Mouse (Mus musculus): ENCODE results near the gene Pcca. TPM values are rescaled to one million over a fixed set of nuclear protein-coding genes. Genes with fewer than 3 reads are reported as not detected.

Gene Pcca
- total RNA-seq (2021) = 10 to 100 TPM; 63.2 to 64.4 TPM
- long read RNA-seq, experiment 1, transcript Pcca-201 (24 exons, 2,592 nt) = major isoform, 23 of 35 reads
- long read RNA-seq, experiment 1, partial matches to known transcripts = 4 of 35 reads
- long read RNA-seq, experiment 1, other reads (novel, unspliced or antisense) = 6 of 35 reads
- long read RNA-seq, experiment 2, transcript Pcca-201 (24 exons, 2,592 nt) = major isoform, 46 of 65 reads
- long read RNA-seq, experiment 2, partial matches to known transcripts = 6 of 65 reads
- long read RNA-seq, experiment 2, other reads (novel, unspliced or antisense) = 13 of 65 reads

GRCm38 (mm10) chr14:122534017-122534924, at the start of gene Pcca:
Gene Pcca, plus strand, starts transcription at chr14:122534324.
- peak; percentile 80 to 91 for DNase-seq (ENCODE audit: low spot score in 2 of 2)

DNA sequence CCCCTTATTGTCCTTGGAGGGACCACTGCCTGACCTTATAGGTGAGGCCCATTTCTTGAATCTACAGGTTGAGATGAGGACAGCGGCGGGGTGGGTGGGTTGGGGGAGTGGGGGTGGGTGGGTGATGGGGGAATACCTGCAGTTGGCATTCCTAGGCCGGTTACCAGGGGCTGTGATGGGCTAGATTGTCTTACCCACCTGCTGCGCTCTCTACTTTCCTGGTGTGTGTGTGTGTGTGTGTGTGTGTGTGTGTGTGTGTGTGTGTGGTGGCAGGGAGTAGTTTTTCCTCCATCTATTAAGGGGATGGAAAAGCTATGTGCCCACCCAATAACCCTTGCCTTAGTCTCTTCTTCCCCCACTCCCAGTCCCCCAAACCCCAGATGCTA, 49.7 kb upstream of the Pcca start:
- DNase-seq (ENCODE audit: low spot score in 2 of 2) = no peak

DNA sequence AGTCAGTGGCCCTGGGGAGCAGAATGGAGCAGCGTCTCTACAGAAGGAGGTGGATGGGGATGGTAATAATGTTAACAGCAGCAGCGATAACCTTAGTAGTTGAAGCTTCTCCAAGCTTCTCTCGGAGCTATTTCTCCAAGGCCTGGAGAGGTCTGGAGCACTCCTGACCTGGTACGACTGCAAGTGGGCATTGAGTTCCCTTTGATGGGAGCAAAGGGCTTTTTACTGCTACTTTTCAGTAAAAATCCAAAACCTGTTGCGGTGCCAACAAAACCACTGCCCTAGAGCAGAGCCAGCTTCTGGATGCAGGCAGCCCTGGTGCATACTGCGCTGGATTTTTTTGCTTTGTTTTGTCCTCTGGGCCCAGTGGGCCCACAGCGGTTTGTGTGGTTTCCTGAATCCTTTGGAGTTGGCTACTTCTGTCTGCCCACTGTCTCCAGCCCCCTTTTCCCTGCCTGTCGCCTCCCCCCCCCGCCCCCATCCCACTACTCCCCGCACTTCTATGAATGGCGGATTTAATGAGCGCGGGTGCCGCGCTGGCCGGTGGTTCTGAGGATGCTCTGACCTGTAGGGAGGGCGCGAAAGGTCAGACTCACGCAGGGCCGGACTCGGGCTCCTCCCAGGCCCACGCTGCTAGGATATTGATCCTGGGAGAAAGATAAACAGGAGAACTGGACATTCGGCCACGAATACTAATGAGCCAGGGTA, 49.1 kb upstream of the Pcca start:
- no peak for DNase-seq (ENCODE audit: low spot score in 2 of 2)

DNA sequence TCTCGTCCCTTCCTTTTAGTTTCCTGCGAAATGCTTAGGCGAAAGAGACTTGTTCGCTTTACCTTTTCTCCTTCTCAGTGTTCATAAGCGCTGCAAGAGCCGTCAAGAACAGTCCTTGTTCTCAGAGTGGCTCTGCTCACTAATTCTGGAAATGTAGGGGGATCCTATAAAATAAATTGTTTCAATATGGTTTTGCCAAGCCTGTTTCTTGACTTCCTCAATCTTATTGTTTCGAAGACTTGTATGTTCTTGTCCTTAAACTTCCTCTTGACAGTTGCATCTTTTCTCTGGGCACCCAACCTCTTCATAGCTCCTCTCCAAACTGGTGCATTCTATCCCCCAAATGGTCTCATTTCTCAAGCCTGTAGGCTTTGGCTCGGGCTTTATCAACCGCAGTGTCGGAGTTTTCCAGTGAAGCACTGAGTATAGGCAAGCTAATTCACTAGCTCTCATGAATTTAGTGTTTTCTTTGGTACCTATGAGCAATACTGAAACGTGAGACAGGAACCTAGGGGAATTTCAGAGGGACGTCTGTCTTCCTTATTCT, 48.4 kb upstream of the Pcca start:
- no peak for DNase-seq (ENCODE audit: low spot score in 2 of 2)

DNA sequence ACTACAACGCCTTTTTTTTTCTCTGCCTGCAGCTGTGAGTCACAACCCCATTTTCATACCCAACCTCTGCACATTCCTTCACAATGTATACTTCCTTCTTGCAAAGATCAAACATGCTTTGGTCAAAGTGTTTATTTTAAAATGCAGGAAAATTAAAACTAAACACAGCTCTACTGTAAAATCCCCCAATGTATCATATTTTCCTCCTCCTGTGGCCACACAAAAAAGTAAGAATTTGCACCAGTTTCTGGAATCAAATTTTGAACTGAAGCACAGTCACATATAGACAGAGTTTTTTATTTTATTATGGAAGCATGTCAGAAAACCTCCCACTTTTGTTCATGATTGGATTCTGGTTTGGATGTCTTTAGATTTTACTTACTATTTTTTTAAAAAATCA, 47.5 kb upstream of the Pcca start:
- DNase-seq (ENCODE audit: low spot score in 2 of 2) = no peak

GRCm38 (mm10) chr14:122487366-122487765, 46.8 kb upstream of the Pcca start:
- DNase-seq (ENCODE audit: low spot score in 2 of 2) = no peak

DNA sequence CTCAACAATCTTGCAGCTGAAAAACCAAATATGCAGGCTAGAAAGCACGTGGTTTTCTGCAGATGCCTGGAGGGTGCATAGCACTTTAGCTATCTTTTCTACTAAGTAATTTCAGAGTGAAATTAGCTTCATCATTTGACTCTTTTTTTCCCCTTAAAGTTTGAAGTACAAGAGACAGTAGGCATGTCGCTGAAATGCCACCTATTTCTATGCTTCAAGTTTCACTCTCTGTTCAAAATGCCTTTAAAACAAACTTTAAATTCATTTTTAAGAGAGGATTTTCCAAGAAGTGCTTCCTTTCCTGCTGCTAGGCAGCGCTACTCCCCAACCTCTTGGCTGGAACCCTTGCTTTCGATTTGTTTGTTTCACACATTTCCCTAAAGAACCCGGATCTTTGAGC, 45.1 kb upstream of the Pcca start:
- no peak for DNase-seq (ENCODE audit: low spot score in 2 of 2)

DNA sequence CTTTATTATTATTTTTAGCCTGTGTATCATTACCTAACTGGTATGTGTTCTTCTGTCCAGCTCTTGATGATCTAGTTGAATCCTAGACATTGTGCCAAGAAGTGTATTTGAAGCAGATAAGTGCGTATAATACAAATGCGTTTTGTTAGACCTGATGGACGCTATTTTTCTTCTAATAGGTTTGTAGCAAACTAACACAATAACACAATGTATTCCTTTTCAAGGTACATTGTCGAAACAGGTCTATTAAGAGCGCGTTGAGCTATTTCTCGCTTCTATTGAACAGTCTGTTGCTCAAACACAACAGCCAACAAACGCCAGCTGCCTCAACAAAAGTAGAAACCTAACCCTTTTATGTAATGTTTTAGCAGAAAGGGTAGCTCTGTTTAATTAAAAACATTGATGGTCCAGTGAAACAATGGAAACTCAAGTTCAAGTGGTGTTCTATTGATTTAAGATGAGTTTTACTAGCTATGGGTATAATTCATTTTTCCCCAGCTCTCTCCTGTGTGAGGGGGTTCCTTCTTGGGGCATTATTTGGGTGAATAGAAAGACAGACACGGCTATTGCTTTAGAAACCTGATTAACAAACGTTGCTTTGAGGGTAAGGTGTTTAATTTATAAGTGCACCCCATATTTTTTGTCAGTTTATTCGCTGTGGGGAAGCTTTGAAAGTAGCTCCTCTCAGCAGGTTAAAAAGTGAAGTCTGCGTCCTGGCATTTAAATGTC, 44.3 kb upstream of the Pcca start:
- no peak for DNase-seq (ENCODE audit: low spot score in 2 of 2)

GRCm38 (mm10) chr14:122490441-122491328, 43.4 kb upstream of the Pcca start, which contains the start of gene Gm10837:
Gene Gm10837, plus strand, starts transcription at chr14:122490586.
- no peak for DNase-seq (ENCODE audit: low spot score in 2 of 2)

DNA sequence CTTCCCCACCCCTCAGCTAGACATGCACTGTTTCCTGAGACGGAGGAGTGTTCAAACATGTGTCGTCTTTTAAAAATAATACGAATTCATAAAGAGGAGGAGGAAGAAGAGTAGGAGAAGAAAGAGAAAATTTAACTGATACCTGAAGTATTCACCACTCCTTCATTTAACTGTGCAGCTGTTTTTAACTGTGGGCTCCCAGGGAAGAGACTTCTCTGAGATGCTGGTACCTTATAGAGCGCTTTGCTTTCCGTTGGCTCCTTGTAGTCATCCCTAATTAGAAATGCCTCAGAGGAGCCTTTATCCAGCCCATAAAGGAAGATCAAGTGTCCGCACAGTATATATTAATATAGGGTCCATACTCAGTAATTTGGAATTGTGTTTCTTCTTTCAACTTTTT, 42.6 kb upstream of the Pcca start:
- no peak for DNase-seq (ENCODE audit: low spot score in 2 of 2)

- DNase-seq (ENCODE audit: low spot score in 2 of 2) = no peak
Measured at GRCm38 (mm10) chr14:122492015-122492414, 42.1 kb upstream of the Pcca start.

DNA sequence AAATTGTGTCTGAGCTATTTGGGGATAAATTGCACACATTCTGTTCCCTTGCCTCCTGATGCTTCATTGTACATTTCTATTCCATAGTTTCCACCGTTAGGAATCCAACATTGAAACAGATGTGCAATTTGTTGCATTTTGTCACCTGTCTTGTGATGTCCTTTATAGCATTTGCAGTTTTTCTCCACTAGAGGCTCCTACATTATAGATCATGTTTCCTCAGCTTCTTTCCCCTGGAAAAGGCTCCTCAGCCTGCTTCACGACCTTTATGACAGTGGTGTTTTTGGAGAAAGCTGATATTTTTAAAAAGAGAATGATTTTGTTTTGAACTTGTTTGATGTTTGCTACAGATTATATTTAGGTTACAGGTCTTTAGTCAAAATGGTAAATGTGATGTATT, 25.1 kb upstream of the Pcca start:
- DNase-seq (ENCODE audit: low spot score in 2 of 2) = no peak

DNA sequence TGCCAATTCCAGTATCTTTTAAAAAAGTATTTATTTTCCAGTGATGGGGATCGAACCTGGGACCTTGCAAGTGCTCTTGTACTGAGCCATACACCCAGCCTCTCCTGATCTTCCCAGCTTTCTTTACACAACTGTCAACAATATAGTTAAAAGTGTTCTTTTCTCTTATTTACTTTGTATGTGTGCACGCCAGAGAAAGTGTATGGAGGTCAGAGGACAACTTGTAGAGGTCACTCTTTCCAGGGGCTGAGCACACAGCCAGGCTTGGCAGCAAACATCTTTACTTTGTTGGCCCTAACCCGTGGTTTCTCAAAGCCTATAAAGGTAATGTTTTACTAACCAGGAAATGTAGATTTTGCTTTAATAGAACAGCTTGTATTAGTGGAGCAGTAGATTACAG, 22.6 kb upstream of the Pcca start:
- no peak for DNase-seq (ENCODE audit: low spot score in 2 of 2)

- DNase-seq (ENCODE audit: low spot score in 2 of 2) = no peak
Measured at GRCm38 (mm10) chr14:122513511-122514036, 20.6 kb upstream of the Pcca start.

- DNase-seq (ENCODE audit: low spot score in 2 of 2) = no peak
Measured at GRCm38 (mm10) chr14:122528475-122528874, 5.6 kb upstream of the Pcca start.

GRCm38 (mm10) chr14:122535986-122536385, 1.9 kb downstream of the Pcca start:
- no peak for DNase-seq (ENCODE audit: low spot score in 2 of 2)

DNA sequence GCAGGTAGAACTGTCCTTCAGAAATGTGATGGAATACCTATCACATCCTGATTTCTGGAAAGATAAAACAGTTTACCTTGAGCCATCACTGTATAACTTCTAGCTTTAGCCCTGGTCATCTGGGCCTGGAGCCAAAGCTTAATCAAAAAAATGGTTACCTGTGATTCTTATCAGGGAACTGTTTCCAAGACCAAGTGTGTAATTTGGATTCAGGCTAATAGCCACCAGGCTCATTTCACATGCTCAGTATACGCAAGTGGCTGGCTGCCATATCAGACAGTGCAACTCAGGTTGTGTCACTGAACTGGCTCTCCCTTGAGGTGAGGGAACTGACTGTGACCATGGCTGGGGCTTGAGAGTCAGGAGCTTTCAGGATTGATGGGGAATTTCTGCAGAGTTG, 14.3 kb downstream of the Pcca start:
- DNase-seq (ENCODE audit: low spot score in 2 of 2) = no peak

GRCm38 (mm10) chr14:122548905-122549304, 14.8 kb downstream of the Pcca start:
- no peak for DNase-seq (ENCODE audit: low spot score in 2 of 2)

GRCm38 (mm10) chr14:122552761-122553445, 18.8 kb downstream of the Pcca start:
- no peak for DNase-seq (ENCODE audit: low spot score in 2 of 2)

Data from adrenal gland, postnatal 4 days (tissue).